Mouse (Mus musculus): Measurements from ENCODE around the gene Pole. TPM values are rescaled to one million over a fixed set of nuclear protein-coding genes. Genes with fewer than 3 reads are reported as not detected.
A peak's percentile ranks its signal among the peaks of the same experiment; 100 is the strongest.

Gene Pole
- total and polyA plus RNA-seq, 2 experiments from 2014 or later, result 3.6 to 6.7 TPM

DNA sequence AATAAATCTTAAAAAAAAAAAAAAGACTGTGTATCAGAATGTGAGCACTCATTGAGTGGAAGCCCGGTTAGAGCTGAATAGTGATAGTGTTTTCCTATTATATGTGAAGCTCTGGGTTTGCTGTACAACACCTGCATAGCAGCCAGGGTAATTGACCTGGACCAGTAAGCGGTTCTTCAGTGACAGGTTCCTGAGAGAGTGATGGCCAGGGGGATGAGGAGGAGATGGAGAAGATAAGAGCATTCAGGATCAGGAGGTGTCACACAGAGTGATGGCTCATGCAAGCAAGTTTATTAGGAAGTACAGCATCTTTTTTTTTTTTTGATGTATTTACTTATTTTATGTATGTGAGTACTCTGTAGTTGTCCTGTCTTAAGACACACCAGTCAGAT is 974 bp downstream of the Pole start:
- no peak for ATAC-seq
- no peaks in the 10 kb centered on the region for H3K36me3 ChIP-seq (ENCODE audit: insufficient read depth)
- H3K9me3 ChIP-seq (ENCODE audit: low read length), result no peaks in the 10 kb centered on the region
- H3K27me3 ChIP-seq (ENCODE audit: insufficient read depth, low read length), result peaks cover 8% of the 10 kb centered on the region; the same call in 1 of the 2 replicates
- H3K4me3 ChIP-seq (ENCODE audit: low read depth, low read length), result 0 out of 2 replicates have a peak overlapping the region, but pooled peaks have one; percentile 81
- no peak overlapping the region for H3K27ac ChIP-seq (ENCODE audit: low read depth, low read length)
- 0 out of 2 replicates have a peak, but pooled peaks cover 2% of the 10 kb centered on the region for H3K4me1 ChIP-seq (ENCODE audit: insufficient read depth)
- no peak for TF ChIP-seq CTCF (IDR thresholded peaks at IDR 0.05; ENCODE audit: low read depth)
- WGBS, result 68% methylated on average over 2 of the region's 2 CpGs
- no peak overlapping the region for H3K9ac ChIP-seq
- no peak for DNase-seq
- no peak overlapping the region; the same call in 1 of the 2 replicates for H3K4me2 ChIP-seq (ENCODE audit: low read depth)

DNA sequence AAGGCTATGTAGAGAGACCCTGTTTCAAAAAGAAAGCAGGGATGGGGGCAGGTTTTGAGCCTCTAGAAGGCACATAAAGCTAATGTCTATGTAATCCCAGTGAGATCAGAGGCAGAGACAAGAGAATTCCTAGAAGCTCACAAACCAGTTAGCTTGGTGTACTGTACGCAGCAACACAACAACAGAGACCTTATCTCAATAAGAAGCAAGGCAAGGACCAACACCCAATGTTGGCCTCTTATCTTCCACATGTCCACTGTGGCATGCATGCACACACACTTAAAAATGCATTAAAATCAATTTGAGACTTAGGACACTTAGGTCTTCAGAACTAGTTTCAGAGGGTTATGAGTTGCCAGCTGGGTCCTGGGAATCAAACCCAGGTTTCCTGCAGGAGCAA is 5.5 kb downstream of the Pole start:
- Histone ChIP-seq H3K4me2 (ENCODE audit: low read depth) (no peak overlapping the region), H3K27me3 (ENCODE audit: insufficient read depth, low read length) (no peaks in the 10 kb centered on the region), H3K9ac (no peak overlapping the region), H3K36me3 (ENCODE audit: insufficient read depth) (no peaks in the 10 kb centered on the region; the same call in 1 of the 2 replicates), H3K27ac (ENCODE audit: low read depth, low read length) (no peak overlapping the region), H3K9me3 (ENCODE audit: low read length) (no peaks in the 10 kb centered on the region), H3K4me1 (ENCODE audit: insufficient read depth) (0 out of 2 replicates have a peak, but pooled peaks cover 2% of the 10 kb centered on the region), H3K4me3 (ENCODE audit: low read depth, low read length) (no peak overlapping the region)
- ATAC-seq (no peak), DNase-seq (no peak)
- 100% methylated on average over 1 of the region's 1 CpGs for WGBS
- TF ChIP-seq CTCF (IDR thresholded peaks at IDR 0.05; ENCODE audit: low read depth), result no peak

DNA sequence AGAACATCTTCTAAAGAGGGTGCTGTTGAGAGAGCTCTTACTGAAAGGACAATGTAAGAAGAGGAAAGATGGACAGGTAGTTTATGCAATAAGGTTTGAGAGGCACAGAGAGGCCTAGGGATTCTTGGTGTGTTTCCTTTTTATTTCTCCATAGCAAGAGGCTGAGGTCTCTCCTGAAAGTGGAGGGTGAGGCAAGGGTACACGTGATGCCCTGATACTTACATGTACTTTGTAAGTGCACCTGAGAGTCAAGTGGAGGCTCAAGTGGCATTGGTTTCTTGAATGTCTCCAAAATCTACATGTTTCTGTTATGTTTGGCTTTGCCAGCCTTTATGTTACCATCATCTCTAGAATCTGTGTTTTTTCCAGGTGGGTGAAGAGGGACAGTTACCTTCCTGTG is 10.5 kb downstream of the Pole start:
- Histone ChIP-seq H3K9ac (no peak overlapping the region), H3K27me3 (ENCODE audit: insufficient read depth, low read length) (no peaks in the 10 kb centered on the region), H3K4me2 (ENCODE audit: low read depth) (no peak overlapping the region), H3K4me3 (ENCODE audit: low read depth, low read length) (no peak overlapping the region), H3K27ac (ENCODE audit: low read depth, low read length) (no peak overlapping the region), H3K36me3 (ENCODE audit: insufficient read depth) (peaks cover 12% of the 10 kb centered on the region; the same call in 1 of the 2 replicates), H3K9me3 (ENCODE audit: low read length) (no peaks in the 10 kb centered on the region), H3K4me1 (ENCODE audit: insufficient read depth) (no peaks in the 10 kb centered on the region)
- no peak for TF ChIP-seq CTCF (IDR thresholded peaks at IDR 0.05; ENCODE audit: low read depth)
- ATAC-seq (no peak), DNase-seq (no peak)
- 90% methylated on average over 1 of the region's 1 CpGs for WGBS

DNA sequence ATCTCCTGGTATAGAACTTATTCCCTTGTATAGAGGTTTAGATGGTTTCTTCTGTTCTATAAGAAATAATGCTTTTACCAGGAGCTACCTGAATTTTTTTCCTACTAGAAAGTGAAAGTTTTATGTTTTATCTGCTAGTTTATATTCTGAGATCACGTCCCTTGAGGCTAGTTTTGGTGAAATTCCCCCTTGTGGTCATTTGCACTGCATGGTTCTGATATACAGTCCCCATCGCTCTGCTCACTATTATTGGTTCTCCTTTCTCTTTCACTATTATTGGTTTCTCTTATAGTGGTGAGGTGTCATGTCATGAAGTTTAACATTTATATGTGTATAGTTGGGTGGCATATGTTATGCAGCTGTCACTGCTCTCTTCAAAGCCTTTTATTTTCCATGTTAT is 14.5 kb downstream of the Pole start:
- 91% methylated on average over 2 of the region's 2 CpGs for WGBS
- Histone ChIP-seq H3K9ac (no peak overlapping the region), H3K9me3 (ENCODE audit: low read length) (no peaks in the 10 kb centered on the region), H3K36me3 (ENCODE audit: insufficient read depth) (peaks cover 15% of the 10 kb centered on the region; the same call in 1 of the 2 replicates), H3K4me1 (ENCODE audit: insufficient read depth) (no peaks in the 10 kb centered on the region), H3K27me3 (ENCODE audit: insufficient read depth, low read length) (no peaks in the 10 kb centered on the region), H3K27ac (ENCODE audit: low read depth, low read length) (no peak overlapping the region), H3K4me3 (ENCODE audit: low read depth, low read length) (no peak overlapping the region), H3K4me2 (ENCODE audit: low read depth) (no peak overlapping the region)
- no peak for TF ChIP-seq CTCF (IDR thresholded peaks at IDR 0.05; ENCODE audit: low read depth)
- ATAC-seq, result no peak
- no peak for DNase-seq

DNA sequence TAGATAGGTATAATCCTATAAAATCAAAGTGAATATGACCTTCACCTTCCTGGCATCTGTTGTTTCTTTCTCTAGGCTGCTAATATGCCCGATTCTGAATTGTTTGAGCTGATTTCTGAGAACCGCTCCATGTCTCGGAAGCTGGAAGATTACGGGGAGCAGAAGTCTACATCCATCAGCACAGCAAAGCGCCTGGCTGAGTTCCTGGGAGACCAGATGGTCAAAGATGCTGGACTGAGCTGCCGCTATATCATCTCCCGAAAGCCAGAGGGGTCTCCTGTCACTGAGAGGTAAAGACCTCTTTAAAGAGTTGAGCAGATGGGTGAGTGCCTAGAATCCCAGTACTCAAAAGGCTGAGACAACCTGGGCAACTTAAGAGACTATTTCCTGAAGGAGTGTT is 22.8 kb downstream of the Pole start:
- ATAC-seq, result no peak
- Histone ChIP-seq H3K9me3 (ENCODE audit: low read length) (no peaks in the 10 kb centered on the region), H3K4me2 (ENCODE audit: low read depth) (no peak overlapping the region), H3K27me3 (ENCODE audit: insufficient read depth, low read length) (no peaks in the 10 kb centered on the region), H3K36me3 (ENCODE audit: insufficient read depth) (peaks cover 4% of the 10 kb centered on the region; the same call in 1 of the 2 replicates), H3K27ac (ENCODE audit: low read depth, low read length) (no peak overlapping the region), H3K4me1 (ENCODE audit: insufficient read depth) (no peaks in the 10 kb centered on the region), H3K9ac (no peak overlapping the region), H3K4me3 (ENCODE audit: low read depth, low read length) (no peak overlapping the region)
- WGBS, result 90% methylated on average over 7 of the region's 7 CpGs
- DNase-seq, result no peak
- no peak for TF ChIP-seq CTCF (IDR thresholded peaks at IDR 0.05; ENCODE audit: low read depth)

DNA sequence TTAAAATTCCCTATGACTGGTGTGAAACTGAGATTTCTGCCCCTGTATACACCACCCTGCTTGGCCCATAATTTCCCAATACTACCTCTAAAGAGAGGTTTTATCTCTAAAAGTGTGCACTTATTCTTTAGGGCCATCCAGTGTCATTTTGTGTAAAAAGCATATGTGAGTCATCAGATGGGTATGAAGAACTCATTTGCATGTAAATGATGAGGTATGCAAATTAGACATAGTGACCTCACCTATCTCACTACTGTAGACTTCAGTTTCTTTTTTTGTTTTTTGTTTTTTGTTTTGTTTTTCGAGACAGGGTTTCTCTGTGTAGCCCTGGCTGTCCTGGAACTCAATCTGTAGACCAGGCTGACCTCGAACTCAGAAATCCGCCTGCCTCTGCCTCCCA is 27.0 kb downstream of the Pole start:
- H3K4me1 ChIP-seq (ENCODE audit: insufficient read depth), result no peaks in the 10 kb centered on the region
- WGBS, result 74% methylated on average over 3 of the region's 3 CpGs

DNA sequence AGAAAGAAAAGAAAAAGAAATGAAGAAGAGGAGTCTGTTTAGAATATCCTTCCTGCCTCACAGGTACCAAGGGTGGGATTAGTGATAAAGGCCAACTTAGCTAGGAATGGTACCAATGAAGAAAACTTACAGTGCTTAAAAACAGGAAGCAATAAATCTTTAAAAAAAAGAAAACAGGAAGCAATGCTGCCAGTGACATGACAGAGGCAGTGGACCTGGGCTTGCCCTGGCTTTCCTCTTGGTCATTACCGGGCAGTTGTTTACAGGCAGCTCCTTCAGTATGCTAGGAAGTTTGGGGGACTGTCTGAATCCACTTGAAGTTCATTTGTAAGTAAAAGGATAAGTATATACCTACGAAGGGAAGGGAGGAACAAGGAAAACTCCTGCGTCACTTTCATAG is 44.4 kb downstream of the Pole start:
- TF ChIP-seq CTCF (IDR thresholded peaks at IDR 0.05; ENCODE audit: low read depth), result no peak
- Histone ChIP-seq H3K36me3 (ENCODE audit: insufficient read depth) (peaks cover 10% of the 10 kb centered on the region), H3K27me3 (ENCODE audit: insufficient read depth, low read length) (no peaks in the 10 kb centered on the region), H3K9me3 (ENCODE audit: low read length) (no peaks in the 10 kb centered on the region), H3K27ac (ENCODE audit: low read depth, low read length) (no peak overlapping the region), H3K9ac (no peak overlapping the region), H3K4me1 (ENCODE audit: insufficient read depth) (no peaks in the 10 kb centered on the region), H3K4me3 (ENCODE audit: low read depth, low read length) (no peak overlapping the region), H3K4me2 (ENCODE audit: low read depth) (no peak overlapping the region)
- ATAC-seq (no peak), DNase-seq (no peak)
- 95% methylated on average over 3 of the region's 3 CpGs for WGBS

More for the DNA sequence above, 27.0 kb downstream of the Pole start:
- TF ChIP-seq CTCF (IDR thresholded peaks at IDR 0.05; ENCODE audit: low read depth), result no peak
- no peak for DNase-seq
- Histone ChIP-seq H3K9me3 (ENCODE audit: low read length) (no peaks in the 10 kb centered on the region), H3K9ac (no peak overlapping the region), H3K36me3 (ENCODE audit: insufficient read depth) (peaks cover 6% of the 10 kb centered on the region; the same call in 1 of the 2 replicates), H3K27ac (ENCODE audit: low read depth, low read length) (no peak overlapping the region), H3K4me3 (ENCODE audit: low read depth, low read length) (no peak overlapping the region), H3K27me3 (ENCODE audit: insufficient read depth, low read length) (no peaks in the 10 kb centered on the region), H3K4me2 (ENCODE audit: low read depth) (no peak overlapping the region)
- no peak for ATAC-seq

Data from forebrain, postnatal 0 days (tissue).